Mouse (Mus musculus) ES-Bruce4 (cell line): Measurements from ENCODE around the gene Zmym2.

Experiments
- CTCF ChIP-seq: IDR thresholded peaks from one replicate; pipeline ENCODE4 v1.8.1; 2011; ENCODE audit warnings: low read depth, low read length
- POLR2A ChIP-seq: IDR thresholded peaks from one replicate; pipeline ENCODE4 v1.8.1; 2011; ENCODE audit warnings: low read length; ENCODE audit not compliant: insufficient read depth

- TF ChIP-seq CTCF (no peak), POLR2A (no peak)
Observed at GRCm38 (mm10) chr14:56970160-56970559, 83.7 kb downstream of the Zmym2 start.
